Mouse (Mus musculus): Measurements from ENCODE around the gene Zbed5. TPM values are rescaled to one million over a fixed set of nuclear protein-coding genes. Genes with fewer than 3 reads are reported as not detected.

Gene Zbed5
- total and polyA plus RNA-seq, 3 experiments: 4.5 to 6.4 (median 4.9) TPM

GRCm38 (mm10) chr5:129921972-129922371 is 26.4 kb downstream of the Zbed5 start:
- no peak overlapping the region for H3K9ac ChIP-seq (ENCODE audit: insufficient read depth, low read depth)
- no peaks in the 10 kb centered on the region for H3K9me3 ChIP-seq (replicated peaks; ENCODE audit: low read length)
- H3K79me2 ChIP-seq (replicated peaks; ENCODE audit: control insufficient read depth, extremely low read depth, insufficient read depth, poor library complexity, severe bottlenecking): no peaks in the 10 kb centered on the region
- DNase-seq (ENCODE audit: extremely low read depth): no peak
- no peak overlapping the region for H3K4me2 ChIP-seq (ENCODE audit: insufficient read depth, low read depth, poor library complexity, severe bottlenecking)
- dilution Hi-C loops (cut with MboI; ENCODE audit: extremely low pct_ligation_motif_present, extremely low pct_unique_long_range_greater_than_20kb, low sequenced_read_pairs): no loop called here
- in situ Hi-C loops (cut with MboI; ENCODE audit: low pct_ligation_motif_present, low pct_unique_long_range_greater_than_20kb, low sequenced_read_pairs): no loop called here
- peaks cover 0 to 2% of the 10 kb centered on the region in 2 experiments; a peak in 1 of 4 replicates for H3K4me1 ChIP-seq (ENCODE audit: control insufficient read depth in 1 of 2, insufficient read depth in 2 of 2)
- no peak overlapping the region for H3K27ac ChIP-seq (ENCODE audit: insufficient read depth, low read depth)
- H3K27me3 ChIP-seq (replicated peaks): no peaks in the 10 kb centered on the region
- no peaks in the 10 kb centered on the region for H3K36me3 ChIP-seq (replicated peaks in 1 of 2; ENCODE audit: control insufficient read depth in 1 of 2, insufficient read depth in 1 of 2, low read length in 1 of 2)
- TF ChIP-seq EP300 (IDR thresholded peaks at IDR 0.05; ENCODE audit: low read length) (no peak), ZMIZ1 (IDR thresholded peaks at IDR 0.05; ENCODE audit: low read depth, low read length) (no peak), JUN (IDR thresholded peaks at IDR 0.05; ENCODE audit: insufficient read depth, low read depth, low read length) (no peak), TCF12 (IDR thresholded peaks at IDR 0.05; ENCODE audit: low read depth, low read length) (no peak), CTCF (conservative IDR thresholded peaks at IDR 0.05 in 1 of 2, IDR thresholded peaks at IDR 0.05 in 1 of 2; ENCODE audit: low read depth in 2 of 2, low read length in 2 of 2) (peak in 1 of 2 experiments; percentile 10; a peak in 1 of 4 replicates), JUND (conservative IDR thresholded peaks at IDR 0.05; ENCODE audit: low read depth, low read length) (no peak)
- no peak overlapping the region for H3K4me3 ChIP-seq (replicated peaks in 1 of 3; ENCODE audit: low read depth in 2 of 3, low read length in 2 of 3, poor library complexity in 1 of 3)

GRCm38 (mm10) chr5:129924820-129925452 is 29.4 kb downstream of the Zbed5 start:
- no peak overlapping the region for H3K4me2 ChIP-seq (ENCODE audit: insufficient read depth, low read depth, poor library complexity, severe bottlenecking)
- no peak for DNase-seq (ENCODE audit: extremely low read depth)
- no peak overlapping the region for H3K9ac ChIP-seq (ENCODE audit: insufficient read depth, low read depth)
- H3K4me1 ChIP-seq (ENCODE audit: control insufficient read depth in 1 of 2, insufficient read depth in 2 of 2): no peaks in the 10 kb centered on the region
- in situ Hi-C loops (cut with MboI; ENCODE audit: low pct_ligation_motif_present, low pct_unique_long_range_greater_than_20kb, low sequenced_read_pairs): no loop called here
- no peaks in the 10 kb centered on the region for H3K79me2 ChIP-seq (replicated peaks; ENCODE audit: control insufficient read depth, extremely low read depth, insufficient read depth, poor library complexity, severe bottlenecking)
- dilution Hi-C loops (cut with MboI; ENCODE audit: extremely low pct_ligation_motif_present, extremely low pct_unique_long_range_greater_than_20kb, low sequenced_read_pairs): no loop called here
- no peak for TF ChIP-seq POLR2AphosphoS2 (IDR thresholded peaks at IDR 0.05; ENCODE audit: low read depth, low read length)
- no peak for TF ChIP-seq USF1 (IDR thresholded peaks at IDR 0.05; ENCODE audit: low read depth, low read length)
- no peak for TF ChIP-seq KAT2A (IDR thresholded peaks at IDR 0.05; ENCODE audit: insufficient replicate concordance, low read length)
- no peak for TF ChIP-seq ETS1 (conservative IDR thresholded peaks at IDR 0.05; ENCODE audit: low read depth, low read length)
- no peak for TF ChIP-seq MYC (IDR thresholded peaks at IDR 0.05; ENCODE audit: low read depth, low read length)
- TF ChIP-seq JUND (conservative IDR thresholded peaks at IDR 0.05; ENCODE audit: low read depth, low read length): no peak
- TF ChIP-seq USF2 (conservative IDR thresholded peaks at IDR 0.05; ENCODE audit: low read depth, low read length): no peak
- no peak for TF ChIP-seq TCF12 (IDR thresholded peaks at IDR 0.05; ENCODE audit: low read depth, low read length)
- H3K4me3 ChIP-seq (replicated peaks in 1 of 3; ENCODE audit: low read depth in 2 of 3, low read length in 2 of 3, poor library complexity in 1 of 3): no peak overlapping the region
- no peaks in the 10 kb centered on the region for H3K36me3 ChIP-seq (replicated peaks in 1 of 2; ENCODE audit: control insufficient read depth in 1 of 2, insufficient read depth in 1 of 2, low read length in 1 of 2)
- no peak overlapping the region for H3K27ac ChIP-seq (ENCODE audit: insufficient read depth, low read depth)
- H3K27me3 ChIP-seq (replicated peaks): no peaks in the 10 kb centered on the region
- H3K9me3 ChIP-seq (replicated peaks; ENCODE audit: low read length): no peaks in the 10 kb centered on the region

- no peak overlapping the region for H3K27ac ChIP-seq (ENCODE audit: insufficient read depth, low read depth)
- dilution Hi-C loops (cut with MboI; ENCODE audit: extremely low pct_ligation_motif_present, extremely low pct_unique_long_range_greater_than_20kb, low sequenced_read_pairs): no loop called here
Observed at GRCm38 (mm10) chr5:129925933-129926332, 30.4 kb downstream of the Zbed5 start.

More at GRCm38 (mm10) chr5:129925933-129926332, 30.4 kb downstream of the Zbed5 start:
- 0 out of 4 replicates have a peak, but pooled peaks cover 0 to 2% of the 10 kb centered on the region in 2 experiments for H3K4me1 ChIP-seq (ENCODE audit: control insufficient read depth in 1 of 2, insufficient read depth in 2 of 2)
- TF ChIP-seq ETS1 (conservative IDR thresholded peaks at IDR 0.05; ENCODE audit: low read depth, low read length): no peak
- no peak for TF ChIP-seq EP300 (IDR thresholded peaks at IDR 0.05; ENCODE audit: low read length)
- TF ChIP-seq TCF12 (IDR thresholded peaks at IDR 0.05; ENCODE audit: low read depth, low read length): no peak
- no peak overlapping the region for H3K4me2 ChIP-seq (ENCODE audit: insufficient read depth, low read depth, poor library complexity, severe bottlenecking)
- no peaks in the 10 kb centered on the region for H3K36me3 ChIP-seq (replicated peaks in 1 of 2; ENCODE audit: control insufficient read depth in 1 of 2, insufficient read depth in 1 of 2, low read length in 1 of 2)
- H3K79me2 ChIP-seq (replicated peaks; ENCODE audit: control insufficient read depth, extremely low read depth, insufficient read depth, poor library complexity, severe bottlenecking): no peaks in the 10 kb centered on the region
- no peak overlapping the region for H3K4me3 ChIP-seq (replicated peaks in 1 of 3; ENCODE audit: low read depth in 2 of 3, low read length in 2 of 3, poor library complexity in 1 of 3)
- H3K9ac ChIP-seq (ENCODE audit: insufficient read depth, low read depth): no peak overlapping the region
- in situ Hi-C loops (cut with MboI; ENCODE audit: low pct_ligation_motif_present, low pct_unique_long_range_greater_than_20kb, low sequenced_read_pairs): no loop called here
- no peaks in the 10 kb centered on the region for H3K9me3 ChIP-seq (replicated peaks; ENCODE audit: low read length)
- DNase-seq (ENCODE audit: extremely low read depth): no peak
- H3K27me3 ChIP-seq (replicated peaks): no peaks in the 10 kb centered on the region

Data from CH12.LX (cell line).